ENCODE assay signal across 10 mouse cellular contexts in genomic region chr11:63917561-63917960, GRCm38 (mm10). TPM values are rescaled to one million over a fixed set of nuclear protein-coding genes. Genes with fewer than 3 reads are reported as not detected.
DNase-seq lines count a peak whose midpoint lies in the region; ATAC-seq lines count a peak whose summit lies in the region.
"Had no signal": no experiment of that assay in that cellular context is flagged by ENCODE, and none has a peak within 500 bp of the region (broad histone marks: within the 10 kb centered on the region; RNA-seq: fewer than 3 reads in every experiment).

No protein-coding gene starts in this region.

- H3K9ac ChIP-seq in embryonic facial prominence, embryonic 12.5 days = no peak overlapping the region
- peak overlapping the region; percentile 95 for H3K9ac ChIP-seq in limb, embryonic 12.5 days (replicated peaks)
- H3K9ac ChIP-seq in midbrain, embryonic 13.5 days (replicated peaks) = no peak overlapping the region

- no peak for ATAC-seq in embryonic facial prominence, embryonic 12.5 days (ENCODE audit: insufficient number of reproducible peaks, insufficient read depth, low FRiP score, low TSS enrichment)
- ATAC-seq in limb, embryonic 12.5 days (ENCODE audit: insufficient number of reproducible peaks, insufficient read depth, low FRiP score, low TSS enrichment, low read depth) = no peak
- no peak for ATAC-seq in midbrain, embryonic 13.5 days
- ATAC-seq: intestine, embryonic 16.5 days had no signal

- DNase-seq in embryo, embryonic 10 days (ENCODE audit: low spot score) = peak; percentile 55
- no peak for DNase-seq in embryo, embryonic 11 days
- DNase-seq in retina, embryonic 14.5 days (ENCODE audit: low spot score) = no peak
- no peak for DNase-seq in yolk sac, embryonic 10.5 days (ENCODE audit: low spot score)
- no peak for DNase-seq in cerebellum, postnatal 14 days

- H3K4me3 ChIP-seq in embryonic facial prominence, embryonic 12.5 days = peak overlapping the region; percentile 64
- H3K4me3 ChIP-seq in limb, embryonic 12.5 days (replicated peaks) = peak overlapping the region; percentile 82
- H3K4me3 ChIP-seq in midbrain, embryonic 13.5 days (replicated peaks) = peak overlapping the region; percentile 80
- H3K4me3 ChIP-seq: left cerebral cortex, adult 2 months had no signal

- no peaks in the 10 kb centered on the region for H3K9me3 ChIP-seq in embryonic facial prominence, embryonic 12.5 days
- no peaks in the 10 kb centered on the region for H3K9me3 ChIP-seq in limb, embryonic 12.5 days
- no peaks in the 10 kb centered on the region for H3K9me3 ChIP-seq in midbrain, embryonic 13.5 days

- H3K36me3 ChIP-seq in embryonic facial prominence, embryonic 12.5 days = no peaks in the 10 kb centered on the region
- H3K36me3 ChIP-seq in limb, embryonic 12.5 days = no peaks in the 10 kb centered on the region
- no peaks in the 10 kb centered on the region for H3K36me3 ChIP-seq in midbrain, embryonic 13.5 days

- WGBS in embryonic facial prominence, embryonic 12.5 days = 23% methylated on average over 6 of the region's 6 CpGs
- WGBS in limb, embryonic 12.5 days = 6% methylated on average over 6 of the region's 6 CpGs
- 9% methylated on average over 6 of the region's 6 CpGs for WGBS in midbrain, embryonic 13.5 days

- H3K27ac ChIP-seq in embryonic facial prominence, embryonic 12.5 days = no peak overlapping the region
- no peak overlapping the region for H3K27ac ChIP-seq in limb, embryonic 12.5 days
- H3K27ac ChIP-seq in midbrain, embryonic 13.5 days = no peak overlapping the region
- H3K27ac ChIP-seq: left cerebral cortex, adult 2 months had no signal

- peaks cover 23% of the 10 kb centered on the region for H3K4me1 ChIP-seq in embryonic facial prominence, embryonic 12.5 days
- peaks cover 62% of the 10 kb centered on the region for H3K4me1 ChIP-seq in limb, embryonic 12.5 days (replicated peaks)
- peaks cover 70% of the 10 kb centered on the region for H3K4me1 ChIP-seq in midbrain, embryonic 13.5 days (replicated peaks)

- peaks cover 13% of the 10 kb centered on the region for H3K27me3 ChIP-seq in embryonic facial prominence, embryonic 12.5 days
- H3K27me3 ChIP-seq in limb, embryonic 12.5 days = peaks cover 45% of the 10 kb centered on the region
- H3K27me3 ChIP-seq in midbrain, embryonic 13.5 days = peaks cover 48% of the 10 kb centered on the region

- H3K4me2 ChIP-seq in embryonic facial prominence, embryonic 12.5 days (replicated peaks) = peak overlapping the region; percentile 85
- H3K4me2 ChIP-seq in limb, embryonic 12.5 days = peak overlapping the region; percentile 84
- peak overlapping the region; percentile 92 for H3K4me2 ChIP-seq in midbrain, embryonic 13.5 days (replicated peaks)

RNA-seq across cellular contexts. Expression of gene Hs3st3b1, which starts 4.5 kb away (rescaled TPM):
- 21.5 and 22.9 TPM in 2 replicates for polyA plus RNA-seq in embryonic facial prominence, embryonic 12.5 days (2016; fragmentation: Nextera tagmentation; extraction: Ambion mirVana)
- 23.5 and 32.8 TPM in 2 replicates for polyA plus RNA-seq in limb, embryonic 12.5 days (2016; fragmentation: Nextera tagmentation; extraction: Ambion mirVana)
- polyA plus RNA-seq in midbrain, embryonic 13.5 days (2015; fragmentation: Nextera tagmentation; extraction: Ambion mirVana) = 13.0 and 15.9 TPM in 2 replicates
